Mouse (Mus musculus): ENCODE measurements around the gene Smco3. TPM values are rescaled to one million over a fixed set of nuclear protein-coding genes. Genes with fewer than 3 reads are reported as not detected.
"Not testable (repeated sequence)": the region's sequence is repeated elsewhere in the genome, so short reads cannot be mapped to it uniquely, and the experiment has no call there.

Smco3 gene
- total RNA-seq (2021) = 0.30 TPM in 1 of 2 replicates, not detected in the other
- long read RNA-seq = 0 reads

DNA sequence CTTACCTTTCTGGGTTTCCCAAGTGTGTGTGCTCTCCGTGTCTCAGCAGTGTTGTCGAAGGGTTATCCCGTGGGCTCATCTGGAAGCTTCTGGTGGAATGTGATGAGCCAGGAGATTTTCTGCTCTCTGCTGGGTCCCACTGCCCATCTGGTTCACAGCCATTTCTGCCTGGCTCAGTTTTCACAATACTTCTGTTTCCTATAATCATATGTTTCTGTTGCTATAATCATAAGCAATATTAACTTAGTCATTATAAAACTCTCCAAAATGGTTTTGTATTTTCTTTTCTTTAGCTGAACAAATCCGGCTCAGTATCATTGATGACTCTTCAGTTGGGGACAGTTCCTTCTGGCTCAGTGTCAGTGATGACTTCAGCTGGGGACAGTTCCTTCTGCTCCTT is at the start of gene Smco3:
Gene Smco3 (minus strand): TSS at position 101 of the 400 bp plus-strand sequence.
- DNase-seq = no peak

DNA sequence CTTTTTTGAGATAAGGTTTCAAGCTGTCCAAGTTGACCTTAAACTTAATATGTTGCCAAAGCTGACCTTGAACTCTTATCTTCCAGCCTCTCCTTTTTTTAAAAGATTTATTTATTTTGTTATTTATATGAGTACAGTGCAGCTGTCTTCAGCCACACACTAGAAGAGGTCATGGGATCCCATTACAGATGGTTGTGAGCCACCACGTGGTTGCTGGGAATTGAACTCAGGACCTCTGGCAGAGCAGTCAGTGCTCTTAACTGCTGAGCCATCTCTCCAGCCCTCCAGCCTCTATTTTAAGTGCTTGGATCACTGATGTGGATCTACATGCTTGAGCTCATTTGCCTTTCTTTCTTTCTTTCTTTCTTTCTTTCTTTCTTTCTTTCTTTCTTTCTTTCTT is 49.5 kb upstream of the Smco3 start:
- DNase-seq = not testable (repeated sequence)

- DNase-seq = no peak
Observed at GRCm38 (mm10) chr6:136883961-136884360, 48.7 kb upstream of the Smco3 start.

DNA sequence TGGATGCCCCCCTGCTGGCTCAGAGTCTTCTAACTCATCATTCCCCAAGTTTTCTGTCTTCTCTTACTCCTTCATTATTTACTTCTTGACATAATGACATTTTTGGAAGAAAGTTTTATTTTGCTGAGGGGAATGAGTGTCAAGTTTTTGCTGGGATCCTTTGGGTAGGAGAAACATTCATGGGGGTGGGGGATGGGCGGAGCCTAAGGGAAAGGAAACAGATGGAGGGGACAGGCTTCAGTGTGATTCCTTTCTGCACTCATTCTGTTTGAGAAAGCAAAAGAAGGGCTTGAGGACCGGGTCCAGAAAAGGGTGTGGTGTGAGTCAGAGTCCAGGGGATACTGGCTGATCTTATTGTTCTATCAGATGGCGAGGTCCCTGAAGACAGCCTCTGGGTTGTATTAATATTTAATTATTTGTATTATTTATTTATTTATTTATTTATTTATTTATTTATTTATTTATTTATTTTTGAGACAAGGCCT is 48.2 kb upstream of the Smco3 start:
- DNase-seq = no peak

- DNase-seq = no peak
Observed at GRCm38 (mm10) chr6:136881678-136882077, 46.4 kb upstream of the Smco3 start.

DNA sequence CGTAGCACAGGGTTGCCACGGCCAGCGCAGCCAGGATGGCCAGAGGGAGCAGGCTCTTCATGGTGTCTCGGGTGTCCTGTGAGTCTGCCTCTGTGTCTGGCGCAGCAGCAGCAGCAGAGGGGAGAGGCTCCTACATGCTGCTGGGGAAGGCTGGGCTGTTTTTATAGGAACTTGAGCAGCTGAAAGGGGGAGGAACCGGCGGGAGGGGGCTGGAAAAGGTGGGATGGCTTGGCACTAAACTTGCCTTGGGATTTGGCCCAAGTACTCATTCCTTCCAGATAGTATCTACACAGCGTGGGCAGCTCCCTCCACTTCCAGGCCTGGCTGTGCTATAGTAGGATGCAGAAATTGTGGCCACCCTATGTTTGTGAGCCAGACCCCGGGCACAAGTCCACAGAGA is 40.4 kb upstream of the Smco3 start, which contains the start of gene Mgp:
Gene Mgp (minus strand): TSS at position 154 of the 400 bp plus-strand sequence.
- DNase-seq = no peak

- DNase-seq = no peak
Observed at GRCm38 (mm10) chr6:136874599-136874998, 39.3 kb upstream of the Smco3 start.

- no peak for DNase-seq
Observed at GRCm38 (mm10) chr6:136868921-136869320, 33.7 kb upstream of the Smco3 start.

DNA sequence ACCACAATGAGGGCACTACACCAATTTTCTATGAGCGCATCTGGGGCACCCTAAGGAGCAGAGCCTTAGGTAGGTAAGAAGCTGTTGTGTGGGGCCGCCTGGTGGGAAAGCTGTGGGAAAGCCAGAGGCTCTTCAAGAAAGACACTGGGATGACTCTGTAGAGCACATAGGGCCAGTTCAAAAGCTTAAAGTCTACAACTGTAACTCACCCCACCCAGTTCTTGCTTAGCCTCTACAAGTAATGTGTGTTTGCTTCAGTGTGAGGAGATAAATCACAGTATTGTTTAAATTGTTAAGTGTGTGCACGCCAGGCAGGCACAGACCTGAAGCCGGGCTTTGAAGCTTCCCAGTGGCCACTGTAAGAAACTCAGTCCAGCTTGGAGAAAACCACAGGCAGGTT is 30.9 kb upstream of the Smco3 start:
- DNase-seq = no peak

DNA sequence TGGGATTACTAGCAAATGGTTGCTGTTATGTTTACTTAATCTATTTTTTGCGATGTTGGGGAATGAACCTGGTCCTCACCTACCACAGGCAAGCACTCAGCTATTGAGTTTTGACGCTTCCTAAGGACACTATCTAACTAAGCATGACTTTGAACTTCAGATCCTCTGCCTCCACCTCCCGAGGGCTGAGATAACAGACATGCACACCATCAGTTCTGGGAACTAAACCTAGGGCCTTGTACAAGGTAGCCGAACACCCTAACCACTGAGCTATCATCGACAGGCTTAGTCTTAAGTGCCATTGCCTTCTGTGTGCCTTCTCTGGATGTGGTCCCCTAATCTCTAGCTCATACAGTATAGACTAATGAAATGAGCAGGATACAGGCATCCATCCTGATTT is 30.1 kb upstream of the Smco3 start:
- DNase-seq = no peak

- no peak for DNase-seq
Observed at GRCm38 (mm10) chr6:136861020-136861419, 25.8 kb upstream of the Smco3 start.

GRCm38 (mm10) chr6:136858420-136858819 is 23.2 kb upstream of the Smco3 start:
- DNase-seq = no peak

GRCm38 (mm10) chr6:136857873-136858260 is 22.6 kb upstream of the Smco3 start:
- no peak for DNase-seq

DNA sequence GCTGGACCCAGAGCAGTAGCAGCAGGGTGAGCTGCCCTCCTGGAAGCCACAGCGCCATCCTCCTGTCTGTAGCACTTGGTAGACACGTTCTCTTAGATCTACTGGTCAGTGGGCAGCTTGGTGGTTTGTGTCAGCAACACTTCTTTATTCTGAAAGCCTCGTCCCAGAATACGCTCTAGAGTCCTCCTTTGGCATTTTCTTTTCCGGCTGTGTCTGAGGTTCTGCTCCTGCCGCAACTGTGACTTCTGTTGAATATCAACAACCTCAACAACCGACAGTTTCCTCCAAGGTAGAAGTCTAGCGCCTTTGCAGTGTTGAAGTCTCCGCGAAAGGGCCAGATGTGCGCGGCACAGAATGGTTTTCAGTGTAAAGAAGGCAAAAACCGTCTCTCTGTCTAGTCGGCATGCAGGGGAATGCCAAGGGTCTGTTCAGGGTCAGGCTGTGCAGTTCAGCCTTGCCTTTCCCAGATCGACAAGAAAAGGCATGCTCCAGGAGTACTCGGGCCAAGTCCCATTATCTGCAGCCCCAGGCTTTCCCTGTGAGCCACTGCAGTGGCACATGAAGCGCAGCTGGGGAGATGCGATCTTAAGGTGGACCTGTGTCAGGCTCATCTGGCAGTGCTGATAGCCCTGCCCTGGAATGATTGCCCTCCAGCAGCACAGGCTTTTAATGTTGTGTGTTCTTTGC is 22.1 kb upstream of the Smco3 start, which contains the start of gene Art4:
Gene Art4 (minus strand): TSS at position 548 of the 687 bp plus-strand sequence.
- peak; percentile 17 for DNase-seq

DNA sequence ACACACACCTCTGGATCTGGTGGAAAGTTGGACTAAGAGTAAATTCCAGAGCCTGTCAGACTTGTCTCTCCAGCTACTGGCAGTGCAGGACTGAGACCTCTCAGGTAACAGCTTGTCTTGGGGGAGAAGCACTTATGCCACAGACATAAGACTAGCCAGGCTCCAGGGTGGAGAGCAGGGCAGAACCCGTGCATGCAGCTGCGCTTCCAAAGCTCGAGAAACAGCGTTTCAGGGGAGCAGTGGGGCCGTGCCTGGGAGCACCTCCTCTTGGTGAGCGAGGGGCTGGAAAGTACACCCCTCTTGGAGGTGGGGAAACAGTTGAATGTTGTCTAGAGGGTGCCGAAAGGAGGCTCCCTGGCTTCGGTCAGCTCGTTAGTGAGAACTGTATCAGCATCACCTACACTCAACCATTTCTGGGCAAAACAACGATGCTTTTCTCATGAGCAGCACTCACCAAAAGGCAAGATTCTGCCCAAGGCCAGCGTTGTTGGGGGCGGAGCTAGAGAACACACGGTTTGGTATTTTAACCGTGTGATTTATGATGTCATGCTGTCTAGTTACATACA is 20.9 kb upstream of the Smco3 start:
- peak; percentile 35 for DNase-seq

DNA sequence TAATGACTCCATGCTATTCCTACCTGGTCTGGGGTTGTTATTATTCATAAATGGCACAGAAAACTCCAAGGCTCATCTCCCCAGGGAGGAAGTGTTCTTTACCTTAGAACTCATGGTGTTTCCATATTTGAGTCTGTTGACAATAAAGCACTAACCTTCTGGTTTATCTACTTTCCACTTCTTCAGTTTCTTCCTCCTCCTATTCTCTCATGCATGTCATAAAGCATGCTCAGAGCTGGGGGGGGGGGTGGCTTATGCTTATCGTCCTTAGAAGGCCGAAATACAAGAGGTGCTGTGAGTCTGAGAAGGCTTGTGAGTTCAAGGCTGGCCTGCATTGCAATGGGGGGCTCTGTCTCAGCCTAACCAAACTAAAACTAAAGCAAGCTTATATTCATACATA is 19.9 kb upstream of the Smco3 start:
- DNase-seq = no peak

GRCm38 (mm10) chr6:136854361-136854781 is 19.1 kb upstream of the Smco3 start:
- no peak for DNase-seq

GRCm38 (mm10) chr6:136852762-136853161 is 17.5 kb upstream of the Smco3 start:
- DNase-seq = no peak

DNA sequence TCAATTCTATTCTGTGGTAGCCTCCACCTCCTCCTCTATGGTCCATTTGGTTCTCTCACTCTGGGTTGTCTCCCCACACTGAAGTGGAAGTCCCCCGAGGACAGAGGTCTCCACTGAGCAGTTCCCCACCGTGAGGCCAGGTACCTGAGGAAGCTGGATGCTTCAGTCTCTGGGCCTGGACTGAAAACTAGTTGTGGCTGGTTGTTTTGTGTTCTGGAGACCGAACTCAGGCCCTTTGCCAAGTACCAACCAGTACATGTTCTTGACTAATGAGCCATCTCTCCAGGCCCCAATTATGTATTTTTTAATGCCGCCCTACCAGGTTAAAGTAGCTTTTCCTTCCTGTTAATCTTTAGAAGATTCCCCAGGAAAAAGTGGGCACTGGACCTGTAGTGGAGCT is 17.1 kb upstream of the Smco3 start:
- DNase-seq = no peak

DNA sequence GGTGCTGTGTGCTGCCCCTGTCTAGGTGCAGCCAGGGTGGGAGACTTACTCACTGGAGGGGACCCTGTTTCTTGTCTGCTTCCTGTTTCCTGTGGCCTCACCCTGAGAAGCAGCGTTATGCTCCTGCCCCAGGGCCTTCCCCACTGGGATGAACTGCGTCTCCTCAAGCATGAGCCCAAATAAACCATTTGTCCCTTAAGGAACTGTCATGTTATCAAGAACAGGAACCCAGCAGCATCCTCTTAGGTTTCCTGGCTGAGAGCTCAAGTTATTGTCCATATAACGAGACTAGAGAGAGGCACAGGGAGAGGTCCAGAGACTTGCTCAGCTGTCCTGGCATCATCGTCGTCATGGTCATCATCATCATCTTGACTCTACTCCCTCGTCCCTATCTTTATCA is 15.0 kb upstream of the Smco3 start:
- DNase-seq = no peak

DNA sequence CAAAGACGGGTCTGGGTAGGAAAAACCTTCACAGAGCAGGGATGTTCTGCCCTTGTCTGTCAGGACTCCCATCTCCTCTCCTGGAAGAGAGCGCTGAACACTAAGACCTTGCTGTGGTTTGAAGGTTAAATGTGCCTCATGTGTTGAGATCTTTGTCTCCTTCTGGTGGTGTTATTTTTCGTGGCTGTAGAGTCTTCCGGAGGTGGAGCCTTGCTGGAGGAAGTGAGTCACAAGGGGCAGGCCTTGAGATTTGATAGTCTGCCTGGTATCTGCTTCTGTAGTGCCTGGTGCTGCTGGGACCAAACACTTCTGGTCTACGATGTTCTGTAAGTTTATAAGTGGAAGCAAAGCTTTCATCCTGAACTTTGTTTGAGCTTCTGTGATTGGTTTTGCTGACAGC is 13.7 kb upstream of the Smco3 start:
- no peak for DNase-seq

DNA sequence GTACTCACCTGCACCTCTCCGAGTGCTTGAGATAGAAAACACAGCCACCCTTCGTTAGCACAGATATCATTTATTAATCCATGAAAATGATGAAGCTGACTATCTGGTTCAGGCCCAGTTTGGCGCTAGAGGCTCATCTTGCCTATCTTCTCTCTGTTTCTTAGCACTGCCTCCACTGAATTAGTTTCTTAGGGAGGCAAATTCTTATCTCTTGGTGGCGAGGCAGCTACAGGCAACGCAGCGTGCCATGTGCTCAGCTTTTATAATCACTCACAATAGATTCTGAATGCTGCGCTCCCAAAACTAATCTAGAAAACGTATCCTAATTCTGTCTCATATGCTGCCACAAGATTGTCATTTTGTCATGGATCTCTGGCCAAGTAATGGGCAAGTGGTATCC is 13.1 kb upstream of the Smco3 start:
- no peak for DNase-seq

- DNase-seq = peak; percentile 70
Observed at GRCm38 (mm10) chr6:136847790-136848189, 12.5 kb upstream of the Smco3 start.

- no peak for DNase-seq
Observed at GRCm38 (mm10) chr6:136847267-136847666, 12.0 kb upstream of the Smco3 start.

Measured in adrenal gland, postnatal 25 days (tissue).